Mouse (Mus musculus): ENCODE data around the gene Zfp963.

DNA sequence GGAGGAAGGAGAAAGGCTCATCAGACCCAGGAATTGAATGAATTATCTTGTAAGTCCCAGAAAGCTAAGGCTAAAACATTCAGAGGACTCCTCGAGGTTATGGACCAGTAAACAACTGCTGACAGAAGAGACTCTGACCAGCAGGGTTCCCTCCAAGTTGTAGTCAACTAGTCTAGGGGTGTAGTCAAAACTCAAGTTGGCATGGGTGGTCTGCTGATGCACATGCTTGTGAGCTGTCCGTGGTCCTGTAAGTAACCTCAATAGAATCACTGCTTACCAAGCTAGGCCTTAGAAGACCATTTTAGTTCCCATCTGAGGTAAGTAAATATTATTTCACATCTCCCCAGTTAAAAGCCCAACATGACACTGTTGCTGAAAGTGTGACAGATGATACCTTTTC is 8.5 kb downstream of the Zfp963 start:
- TF ChIP-seq POLR2A (IDR thresholded peaks at IDR 0.05; ENCODE audit: insufficient read depth, low read depth, low read length) (no peak), CTCF (IDR thresholded peaks at IDR 0.05; ENCODE audit: insufficient read depth, low read depth, low read length) (no peak)

Data from olfactory bulb, adult 2 months (tissue).